Mouse (Mus musculus) embryo, embryonic 9.5 days (tissue): ENCODE results near the gene Xcl1.

Experiments used
- DNase-seq: peaks from one replicate; pipeline ENCODE4 v3.0.0-alpha.2; 2017; ENCODE audit errors: extremely low spot score

Xcl1 gene

GRCm38 (mm10) chr1:164905047-164905446 is 30.3 kb downstream of the Xcl1 start:
- DNase-seq: peak; percentile 40

DNA sequence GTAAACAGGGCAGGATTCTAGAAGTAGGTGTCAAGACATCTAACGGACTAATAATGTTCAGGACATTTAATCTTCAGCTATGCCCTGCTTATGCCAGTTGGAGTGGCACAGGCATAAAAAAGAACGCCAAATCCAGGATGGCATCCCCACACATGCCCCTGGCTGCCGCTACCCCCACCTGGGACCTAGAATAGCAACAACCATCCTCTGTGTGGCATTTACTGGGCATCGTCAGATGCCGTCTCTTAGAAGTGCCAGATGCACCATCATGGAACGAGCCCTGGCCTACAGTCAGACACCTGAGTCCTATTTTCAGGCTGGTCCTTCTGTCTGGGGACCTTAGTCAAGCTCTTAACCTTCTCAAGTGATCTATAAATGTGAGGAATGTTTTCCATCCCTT is 34.6 kb downstream of the Xcl1 start:
- DNase-seq: no peak

DNA sequence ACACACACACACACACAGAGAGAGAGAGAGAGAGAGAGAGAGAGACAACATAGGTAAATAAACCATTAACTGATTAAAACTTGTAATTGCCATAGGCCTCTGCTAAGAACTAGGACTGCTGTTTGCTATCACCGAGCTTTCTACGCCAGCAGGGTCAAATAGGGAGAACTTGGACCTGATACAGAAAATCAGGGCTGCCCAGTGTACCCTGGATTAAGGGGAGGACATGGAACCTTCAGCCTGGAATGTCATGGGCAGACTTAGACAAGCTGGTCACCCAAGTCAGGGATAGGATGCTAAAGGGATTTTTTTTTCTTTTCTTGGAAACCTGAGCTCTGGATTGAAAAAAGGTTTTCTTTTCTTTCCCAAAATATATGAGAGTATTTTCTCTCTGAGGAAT is 35.1 kb downstream of the Xcl1 start:
- DNase-seq: no peak

DNA sequence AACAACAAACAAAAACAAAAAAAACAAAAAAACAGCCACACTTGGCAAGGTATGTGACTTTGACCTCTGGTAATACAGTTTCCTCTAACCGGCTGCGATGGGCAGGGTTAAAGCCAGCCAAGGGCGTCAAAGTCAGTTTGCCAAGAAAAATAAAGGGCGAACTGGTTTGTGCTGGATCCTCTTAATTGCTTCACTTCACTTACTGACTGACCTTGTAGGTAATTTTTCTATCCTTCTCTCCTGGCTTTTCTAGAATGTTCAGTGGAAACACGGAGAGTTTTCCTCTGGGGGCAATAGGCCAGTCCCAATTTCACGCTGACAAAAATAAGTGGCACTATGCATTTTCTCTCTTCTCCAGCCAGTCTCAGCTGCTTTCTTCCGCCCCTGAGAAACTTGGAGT is 35.8 kb downstream of the Xcl1 start:
- no peak for DNase-seq

DNA sequence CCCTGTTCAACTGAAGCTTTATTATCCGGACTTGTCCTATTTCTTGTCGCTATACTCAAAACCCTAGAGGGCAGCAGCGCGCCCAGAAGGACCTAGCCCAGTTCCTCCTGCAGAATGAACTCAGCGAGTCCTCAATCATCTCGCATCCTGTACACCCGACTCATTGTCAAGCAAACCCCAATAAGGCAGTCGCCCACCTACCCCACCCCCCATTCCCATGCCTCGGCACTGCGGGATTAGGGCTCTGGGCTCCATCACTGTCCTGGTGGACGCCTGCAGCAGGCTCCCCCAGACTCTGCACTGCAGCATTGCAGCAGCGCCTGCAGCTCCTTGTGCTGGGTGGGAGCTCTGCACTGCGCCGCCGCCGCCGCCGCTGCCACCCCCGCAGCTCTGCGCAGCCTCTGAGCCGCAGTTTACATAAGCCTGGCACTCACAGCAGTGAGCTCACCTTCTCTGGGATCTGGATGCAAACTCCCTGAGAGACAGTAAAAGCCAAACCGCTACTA is 36.4 kb downstream of the Xcl1 start:
- peak; percentile 78 for DNase-seq

DNA sequence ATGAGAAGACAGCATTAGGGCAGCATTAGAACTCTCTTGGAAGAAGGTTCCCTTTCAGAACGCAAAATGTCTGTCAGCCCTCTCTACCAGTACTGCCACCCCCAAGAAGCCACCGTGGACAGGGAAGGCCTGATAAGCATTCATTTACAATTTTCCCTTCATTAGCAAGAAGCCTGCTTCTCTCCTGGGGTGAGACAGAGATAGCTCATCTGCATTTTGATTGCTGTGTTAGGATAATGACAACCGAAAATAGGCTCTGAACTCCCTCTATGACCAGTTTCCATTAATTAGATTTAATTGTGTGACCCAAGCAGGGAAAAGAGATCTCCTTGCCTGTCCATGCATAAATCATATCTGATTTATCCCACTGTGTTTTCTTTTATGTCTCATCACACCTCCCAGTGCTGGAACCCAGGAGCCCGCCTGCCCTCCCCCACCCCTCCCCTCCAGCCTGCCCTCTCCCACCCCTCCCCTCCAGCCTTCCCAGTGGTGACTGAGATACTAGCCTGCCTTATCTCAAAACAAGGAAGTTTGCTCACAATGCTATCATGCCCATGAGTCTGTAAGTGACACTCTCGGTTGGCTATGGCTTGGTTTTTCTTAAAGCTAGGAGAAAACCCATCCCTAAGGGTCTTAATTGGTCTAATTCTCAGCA is 38.0 kb downstream of the Xcl1 start:
- DNase-seq: no peak

DNA sequence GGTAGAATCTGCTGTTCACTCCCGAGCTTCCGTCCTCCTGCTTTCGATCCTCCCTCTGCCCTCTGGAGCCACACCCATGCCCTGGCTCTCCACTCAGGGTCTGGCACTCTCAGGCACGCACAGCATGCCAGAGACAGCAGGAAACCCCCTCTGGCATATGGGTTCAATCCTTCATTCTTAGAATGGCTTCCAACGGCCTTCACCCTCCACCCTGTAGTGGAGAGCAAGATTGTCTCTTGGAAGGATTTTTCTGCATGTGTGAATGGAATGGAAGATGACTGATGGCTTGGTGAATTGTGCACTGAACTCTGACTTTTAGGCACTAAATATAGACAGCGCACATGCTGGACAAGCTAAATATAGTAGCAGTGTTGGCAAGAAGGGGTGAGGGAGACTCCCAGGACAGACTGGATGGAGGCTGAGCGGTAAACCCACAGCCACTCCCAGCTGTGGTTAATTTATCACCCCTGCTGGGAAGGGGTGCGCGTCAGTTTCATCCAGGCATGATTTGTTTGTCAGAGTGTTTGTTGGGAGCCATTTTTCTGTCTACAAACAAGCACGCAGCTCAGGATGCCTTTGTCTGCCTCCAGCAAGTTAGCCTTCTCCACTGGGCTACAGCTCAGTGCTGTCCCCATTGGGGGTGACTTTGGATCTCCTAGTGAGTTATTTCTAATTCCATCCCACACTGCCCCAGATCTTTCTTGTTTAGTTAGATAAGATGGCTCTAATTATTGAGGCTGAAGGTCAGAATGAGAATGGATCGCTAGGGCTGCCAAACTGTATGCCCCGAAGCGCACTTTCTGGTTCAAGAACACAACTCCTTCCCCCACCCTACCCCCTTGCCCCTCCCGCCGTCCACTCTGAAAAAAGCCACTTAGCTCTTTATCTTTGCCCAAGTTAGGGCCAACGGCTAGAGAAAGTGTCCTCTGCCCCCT is 38.8 kb downstream of the Xcl1 start:
- no peak for DNase-seq

GRCm38 (mm10) chr1:164895806-164896205 is 39.5 kb downstream of the Xcl1 start:
- DNase-seq: no peak

GRCm38 (mm10) chr1:164890366-164890765 is 45.0 kb downstream of the Xcl1 start:
- DNase-seq: no peak

GRCm38 (mm10) chr1:164888563-164888962 is 46.8 kb downstream of the Xcl1 start:
- no peak for DNase-seq

GRCm38 (mm10) chr1:164887775-164888174 is 47.6 kb downstream of the Xcl1 start:
- no peak for DNase-seq

GRCm38 (mm10) chr1:164881891-164882290 is 53.4 kb downstream of the Xcl1 start:
- DNase-seq: no peak
